Mouse (Mus musculus) CH12.LX (cell line): ENCODE results near the gene Pml. TPM values are rescaled to one million over a fixed set of nuclear protein-coding genes. Genes with fewer than 3 reads are reported as not detected.
A peak's percentile ranks its signal among the peaks of the same experiment; 100 is the strongest.

Experiments used
- DNase-seq: peaks from one replicate; pipeline ENCODE4 v3.0.0-alpha.2; 2013; ENCODE audit errors: extremely low read depth
- H3K27ac ChIP-seq: 2 replicates; pipeline ENCODE4 v1.5.1; 2012; ENCODE audit warnings: low read depth, mild to moderate bottlenecking, control low read depth, moderate library complexity; ENCODE audit not compliant: insufficient read depth
- H3K27me3 ChIP-seq: replicated peaks from 2 replicates; pipeline ENCODE3; 2012; ENCODE audit warnings: inconsistent platforms
- H3K36me3 ChIP-seq, 2 experiments: replicated peaks in 1 of 2; 2 replicates each; pipeline versions ENCODE3 to v1.6.1; 2012; ENCODE audit warnings: inconsistent platforms in 1 of 2, low read length in 1 of 2, mild to moderate bottlenecking in 1 of 2, mixed read lengths in 1 of 2, moderate library complexity in 1 of 2; ENCODE audit not compliant: control insufficient read depth in 1 of 2, insufficient read depth in 1 of 2
- H3K4me1 ChIP-seq, 2 experiments: 2 replicates each; pipeline ENCODE4 v1.6.1; 2012; ENCODE audit warnings: inconsistent platforms in 1 of 2, moderate library complexity in 1 of 2; ENCODE audit not compliant: insufficient read depth in 2 of 2, control insufficient read depth in 1 of 2
- H3K4me2 ChIP-seq: 2 replicates; pipeline ENCODE4 v1.6.1; 2012; ENCODE audit warnings: low read depth, mild to moderate bottlenecking, control low read depth; ENCODE audit not compliant: poor library complexity, insufficient read depth, severe bottlenecking
- H3K4me3 ChIP-seq, 3 experiments: fragments of 150-350 bp in 1 of 3; sonication (generic) in 1 of 3; replicated peaks in 1 of 3; 2 replicates each; pipeline versions ENCODE3 to v1.5.1; 2011 to 2012; ENCODE audit warnings: low read depth in 2 of 3, low read length in 2 of 3, mild to moderate bottlenecking in 2 of 3, moderate library complexity in 2 of 3, control low read depth in 1 of 3, improper control_type of control experiment in 1 of 3, inconsistent platforms in 1 of 3, mixed read lengths in 1 of 3; ENCODE audit not compliant: poor library complexity in 1 of 3
- H3K79me2 ChIP-seq: replicated peaks from 2 replicates; pipeline ENCODE4 v1.6.1; 2012; ENCODE audit warnings: mild to moderate bottlenecking, moderate library complexity; ENCODE audit not compliant: control insufficient read depth, poor library complexity, insufficient read depth, severe bottlenecking; ENCODE audit errors: extremely low read depth
- H3K9ac ChIP-seq: 2 replicates; pipeline ENCODE4 v1.6.1; 2012; ENCODE audit warnings: low read depth, mild to moderate bottlenecking, control low read depth, moderate library complexity; ENCODE audit not compliant: insufficient read depth
- H3K9me3 ChIP-seq: replicated peaks from 2 replicates; pipeline ENCODE3; 2012; ENCODE audit warnings: low read length, inconsistent platforms, mixed read lengths
- CTCF ChIP-seq, 2 experiments: IDR thresholded peaks in 1 of 2; conservative IDR thresholded peaks in 1 of 2; 2 replicates each; pipeline ENCODE4 v1.5.1; 2011 to 2012; ENCODE audit warnings: low read depth in 2 of 2, low read length in 2 of 2, improper control_type of control experiment in 1 of 2, inconsistent platforms in 1 of 2, mild to moderate bottlenecking in 1 of 2, moderate library complexity in 1 of 2
- E2F4 ChIP-seq: IDR thresholded peaks from 2 replicates; pipeline ENCODE4 v1.6.1; 2011; ENCODE audit warnings: low read depth, low read length, improper control_type of control experiment; ENCODE audit not compliant: insufficient replicate concordance
- EP300 ChIP-seq: IDR thresholded peaks from 2 replicates; pipeline ENCODE4 v1.6.1; 2011; ENCODE audit warnings: low read length, improper control_type of control experiment
- GABPA ChIP-seq: IDR thresholded peaks from 2 replicates; pipeline ENCODE4 v1.6.1; 2012; ENCODE audit warnings: low read depth, low read length, improper control_type of control experiment, inconsistent platforms; ENCODE audit not compliant: insufficient replicate concordance
- KAT2A ChIP-seq: IDR thresholded peaks from 2 replicates; pipeline ENCODE4 v1.6.1; 2012; ENCODE audit warnings: low read length, improper control_type of control experiment, inconsistent platforms; ENCODE audit not compliant: insufficient replicate concordance
- MAFK ChIP-seq: IDR thresholded peaks from 2 replicates; pipeline ENCODE4 v1.6.1; 2011; ENCODE audit warnings: low read length, improper control_type of control experiment; ENCODE audit not compliant: insufficient replicate concordance
- MAX ChIP-seq: IDR thresholded peaks from 2 replicates; pipeline ENCODE4 v1.6.1; 2011; ENCODE audit warnings: low read length, improper control_type of control experiment
- MXI1 ChIP-seq: IDR thresholded peaks from 2 replicates; pipeline ENCODE4 v1.6.1; 2011; ENCODE audit warnings: mild to moderate bottlenecking, low read depth, low read length, improper control_type of control experiment
- NELFE ChIP-seq: IDR thresholded peaks from 2 replicates; pipeline ENCODE4 v1.6.1; 2011; ENCODE audit warnings: low read depth, low read length, improper control_type of control experiment
- POLR2A ChIP-seq: IDR thresholded peaks from 2 replicates; pipeline ENCODE4 v1.6.1; 2011; ENCODE audit warnings: low read depth, mild to moderate bottlenecking, improper control_type of control experiment, low read length
- RAD21 ChIP-seq: IDR thresholded peaks from 2 replicates; pipeline ENCODE4 v1.6.1; 2011; ENCODE audit warnings: low read depth, mild to moderate bottlenecking, low read length, improper control_type of control experiment, moderate library complexity
- TBP ChIP-seq: conservative IDR thresholded peaks from 2 replicates; pipeline ENCODE4 v1.6.1; 2011; ENCODE audit warnings: low read depth, low read length, improper control_type of control experiment
- UBTF ChIP-seq: IDR thresholded peaks from 2 replicates; pipeline ENCODE4 v1.6.1; 2012; ENCODE audit warnings: low read depth, mild to moderate bottlenecking, inconsistent platforms, low read length, improper control_type of control experiment, moderate library complexity
- USF1 ChIP-seq: IDR thresholded peaks from 2 replicates; pipeline ENCODE4 v1.6.1; 2014; ENCODE audit warnings: low read depth, mild to moderate bottlenecking, inconsistent platforms, low read length, improper control_type of control experiment
- ZMIZ1 ChIP-seq: IDR thresholded peaks from 2 replicates; pipeline ENCODE4 v1.6.1; 2012; ENCODE audit warnings: low read depth, mild to moderate bottlenecking, inconsistent platforms, low read length, improper control_type of control experiment
- dilution Hi-C: fragments of 300-500 bp; cut with MboI; formaldehyde crosslinking; loops from 2 replicates; pipeline ENCODE4 v1.14.3; 2020; ENCODE audit warnings: low sequenced_read_pairs; ENCODE audit not compliant: extremely low pct_unique_long_range_greater_than_20kb, extremely low pct_ligation_motif_present
- in situ Hi-C: fragments of 300-500 bp; cut with MboI; formaldehyde crosslinking; loops from 3 replicates; pipeline ENCODE4 v1.14.3; 2019; ENCODE audit warnings: low sequenced_read_pairs, low pct_ligation_motif_present, low pct_unique_long_range_greater_than_20kb, mixed read lengths
- polyA plus RNA-seq: library from polyadenylated mRNA; unstranded; fragments of >175 nt; gene quantifications from 2 replicates; pipeline ENCODE4 v1.2.1, GENCODE M21; 2012; ENCODE audit warnings: low read depth; ENCODE audit not compliant: insufficient read length
- total RNA-seq, 2 experiments: library from RNA; depleted of rRNA; stranded (reverse); fragments of 300-350 nt in 1 of 2; fragments of >200 nt in 1 of 2; gene quantifications; 2 replicates each; pipeline ENCODE4 v1.2.3; 2012 to 2014

Gene Pml
- total RNA-seq (2012; rRNA removed), result 21.2 and 26.6 TPM in 2 replicates
- total RNA-seq (2014; rRNA removed), result 6.4 and 8.3 TPM in 2 replicates
- 54.1 and 56.9 TPM in 2 replicates for polyA plus RNA-seq

DNA sequence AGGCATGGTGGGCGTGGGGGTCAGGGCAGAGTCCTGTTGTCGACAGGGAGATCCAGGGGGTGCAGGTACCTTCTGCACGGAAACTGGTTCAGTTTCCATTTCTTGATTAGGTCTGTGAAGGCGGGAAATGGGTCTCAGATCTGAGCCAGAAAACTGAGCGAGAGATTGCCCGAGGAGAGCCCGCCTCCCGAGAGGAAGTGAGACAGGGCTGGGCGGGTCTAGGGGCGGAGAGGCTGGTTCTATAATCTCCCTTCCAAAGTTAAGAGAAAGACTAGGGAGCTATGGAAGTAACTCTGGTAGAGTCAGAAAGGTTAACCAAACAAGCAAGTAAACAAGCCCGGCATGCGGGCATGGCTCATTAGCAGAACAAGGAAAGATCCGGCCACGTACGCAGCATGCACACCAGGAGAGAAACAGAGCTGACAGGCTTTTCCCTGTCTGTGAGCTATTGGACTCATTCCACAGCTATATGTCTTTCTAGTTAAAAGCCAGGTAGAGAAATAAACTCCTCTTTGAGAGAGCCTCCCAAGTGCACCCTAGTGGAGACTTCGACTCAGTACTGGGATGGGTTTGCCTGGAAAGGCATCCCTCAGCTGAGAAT, at the start of gene Pml:
TSS of gene Pml (minus strand) at position 195 of the 601 bp plus-strand sequence.
- H3K9me3 ChIP-seq, result no peaks in the 10 kb centered on the region
- dilution Hi-C loops (no loop called here), in situ Hi-C loops (loop anchor here (5.0 to 25.0 kb wide), 2 partner anchors 33 to 437 kb away; no protein-coding TSS in a partner anchor)
- peaks cover 6 to 42% of the 10 kb centered on the region in 2 experiments for H3K4me1 ChIP-seq
- TF ChIP-seq UBTF (no peak), POLR2A (peak; percentile 73), E2F4 (peak; percentile 88; the same call in 1 of the 2 replicates), EP300 (no peak), KAT2A (no peak), MAFK (no peak), TBP (0 out of 2 replicates have a peak, but pooled peaks have one; percentile 69), NELFE (0 out of 2 replicates have a peak, but pooled peaks have one; percentile 17), MXI1 (peak; percentile 10; the same call in 1 of the 2 replicates), RAD21 (no peak), CTCF (conservative IDR thresholded peaks at IDR 0.05 in 1 of 2, IDR thresholded peaks at IDR 0.05 in 1 of 2; ENCODE audit: low read depth in 2 of 2, low read length in 2 of 2) (0 out of 4 replicates have a peak, but pooled peaks have one; percentile 6 to 27), GABPA (no peak), MAX (no peak), ZMIZ1 (peak; percentile 34)
- no peaks in the 10 kb centered on the region for H3K27me3 ChIP-seq
- peak within 1 kb of the TSS; percentile 95 for H3K4me2 ChIP-seq
- peak; percentile 77 for DNase-seq
- H3K79me2 ChIP-seq, result peaks cover 29% of the 10 kb centered on the region
- H3K27ac ChIP-seq, result peak within 1 kb of the TSS; percentile 90
- H3K4me3 ChIP-seq, result peak within 1 kb of the TSS; percentile 73 to 89 (median 82)
- H3K9ac ChIP-seq, result peak within 1 kb of the TSS; percentile 86
- peaks cover 4 to 7% of the 10 kb centered on the region in 2 experiments for H3K36me3 ChIP-seq

DNA sequence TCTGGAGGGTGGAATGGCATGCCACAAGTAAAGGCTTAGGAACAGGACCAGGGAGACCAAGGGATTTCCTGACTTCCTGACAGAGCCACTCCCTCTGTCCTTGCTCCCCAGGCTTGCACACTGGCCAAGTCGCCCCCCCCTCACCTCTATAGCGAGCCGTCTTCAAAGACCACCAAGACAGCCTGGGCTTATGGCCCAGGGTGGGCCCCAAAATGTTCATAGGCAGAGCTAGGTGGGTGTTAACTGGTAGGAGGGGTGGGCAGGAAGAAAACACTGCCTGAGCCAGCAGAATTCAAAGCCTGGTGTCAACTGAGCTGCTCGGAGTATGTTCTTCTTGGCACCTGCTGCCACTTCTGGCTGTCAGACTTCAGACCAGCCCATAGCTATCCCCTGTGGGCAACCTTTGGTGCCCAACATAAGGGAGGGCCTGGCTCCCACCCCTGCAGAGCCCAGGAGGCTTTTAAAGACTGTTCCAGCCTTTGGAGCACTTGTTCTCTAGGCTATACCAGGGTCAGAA, 48.4 kb upstream of the Pml start:
- H3K27ac ChIP-seq, result no peak overlapping the region
- no peaks in the 10 kb centered on the region for H3K79me2 ChIP-seq
- H3K36me3 ChIP-seq, result no peaks in the 10 kb centered on the region
- no peak for DNase-seq
- TF ChIP-seq USF1 (no peak), UBTF (no peak)
- dilution Hi-C loops, result no loop called here
- in situ Hi-C loops, result no loop called here
- H3K4me3 ChIP-seq, result no peak overlapping the region
- peaks cover 4% of the 10 kb centered on the region for H3K9me3 ChIP-seq
- H3K4me1 ChIP-seq, result no peaks in the 10 kb centered on the region
- H3K9ac ChIP-seq, result no peak overlapping the region
- H3K27me3 ChIP-seq, result peaks cover 17% of the 10 kb centered on the region
- no peak overlapping the region for H3K4me2 ChIP-seq
